Mouse (Mus musculus) cerebellum, postnatal 10 days (tissue): Measurements from ENCODE around the gene Gm10100.
"Not testable (repeated sequence)": the region's sequence is repeated elsewhere in the genome, so short reads cannot be mapped to it uniquely, and the experiment has no call there.

Experiments
- DNase-seq, 2 experiments: peaks; one replicate each; pipeline ENCODE4 v3.0.0; 2021; ENCODE audit warnings: mixed read lengths in 2 of 2

Gene Gm10100

GRCm38 (mm10) chr10:77726186-77726585 is at the start of gene Gm10100:
Gene Gm10100, plus strand, starts transcription at chr10:77726486.
- DNase-seq = peak in 1 of 2 experiments; percentile 25

DNA sequence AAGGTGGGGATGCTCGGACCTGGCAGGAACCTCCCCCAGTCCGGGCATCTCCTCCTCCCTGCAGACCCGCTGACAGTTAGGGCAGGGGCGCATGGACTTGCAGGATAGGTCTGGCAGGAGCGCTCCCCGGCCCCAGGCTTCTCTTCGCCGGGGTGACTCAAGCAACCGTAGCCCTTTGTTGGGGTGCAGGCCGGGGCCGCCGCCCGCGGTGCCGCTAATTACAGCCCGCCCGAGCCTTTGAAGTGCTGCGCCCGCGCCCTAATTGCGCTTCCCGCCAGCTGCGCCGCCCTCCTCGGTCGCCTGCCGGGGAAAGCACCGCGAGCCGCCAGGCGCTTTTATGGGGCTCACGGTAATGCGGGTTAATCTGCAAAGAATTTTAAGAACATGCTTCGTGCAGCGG is 48.7 kb upstream of the Gm10100 start:
- DNase-seq = no peak

DNA sequence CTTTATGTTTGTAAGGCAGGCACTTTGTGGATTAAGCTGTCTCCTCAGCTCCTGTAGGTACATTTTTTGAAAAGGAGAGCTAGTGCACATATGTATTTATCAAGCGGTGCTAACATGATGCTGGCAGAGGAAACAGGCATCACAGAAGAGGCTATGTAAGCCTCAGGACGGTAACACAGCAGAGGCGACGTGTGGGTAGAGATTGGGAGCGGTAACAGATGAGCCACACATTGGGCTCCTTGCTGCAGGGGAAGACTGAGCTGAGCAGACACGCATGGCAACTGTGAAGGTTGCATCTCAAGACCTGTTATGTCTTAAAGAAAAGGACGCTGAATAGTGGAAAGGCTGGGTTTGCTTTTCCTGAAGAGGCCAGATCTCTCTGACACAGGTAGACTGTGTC is 43.3 kb upstream of the Gm10100 start:
- DNase-seq = no peak

GRCm38 (mm10) chr10:77684181-77684580 is 42.1 kb upstream of the Gm10100 start:
- DNase-seq = no peak

DNA sequence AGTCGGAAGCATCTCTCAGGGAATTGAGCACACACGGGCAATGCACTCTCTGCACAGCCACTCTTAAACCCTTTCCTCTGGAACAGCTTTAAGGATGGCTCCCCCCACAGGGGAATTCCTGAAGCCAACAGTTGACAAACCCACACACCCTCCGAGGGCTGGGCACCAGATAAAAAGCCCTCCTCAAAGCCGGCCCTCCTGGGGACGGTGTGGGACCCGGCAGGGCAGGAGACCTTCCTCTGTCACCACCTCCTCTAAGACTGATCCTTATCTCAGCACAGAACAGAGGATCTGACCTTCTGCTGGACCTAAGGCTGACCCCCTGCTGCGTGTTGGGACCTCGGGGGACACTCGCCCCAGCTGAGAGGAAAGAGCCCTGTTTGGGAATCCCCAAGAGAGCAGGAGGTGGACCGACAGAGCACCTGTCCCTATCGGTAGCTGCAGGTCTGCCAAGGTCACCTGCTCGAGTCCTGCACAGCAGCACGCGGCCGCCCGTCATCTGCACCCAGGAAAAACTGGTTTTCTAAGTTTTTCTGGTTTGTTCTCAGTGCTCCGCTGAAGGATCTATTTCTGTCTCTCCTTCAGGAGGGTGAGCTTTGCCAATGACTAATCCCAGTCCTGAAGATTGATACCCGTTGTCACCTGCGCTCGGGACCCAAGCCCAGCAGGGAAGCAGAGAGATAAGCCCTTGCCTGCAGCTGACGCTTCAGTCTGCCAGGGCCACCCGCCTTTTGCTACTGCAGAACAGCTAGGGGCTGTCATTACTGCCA is 40.2 kb upstream of the Gm10100 start, which contains the start of gene Tspear:
Tspear (plus strand) TSS at position 675 of the 770 bp plus-strand sequence.
- peak in 1 of 2 experiments; percentile 38 for DNase-seq

- no peak for DNase-seq
Measured at GRCm38 (mm10) chr10:77687021-77687420, 39.3 kb upstream of the Gm10100 start.

- DNase-seq = peak in 1 of 2 experiments; percentile 37
Measured at GRCm38 (mm10) chr10:77690356-77690807, 35.9 kb upstream of the Gm10100 start, which contains the start of gene Gm19402. Gene Gm19402, minus strand, starts transcription at chr10:77690757.

- DNase-seq = no peak
Measured at GRCm38 (mm10) chr10:77697133-77697532, 29.2 kb upstream of the Gm10100 start, which contains the start of gene Gm9508. Gene Gm9508, minus strand, starts transcription at chr10:77697233.

- no peak for DNase-seq
Measured at GRCm38 (mm10) chr10:77706326-77706725, 20.0 kb upstream of the Gm10100 start, which contains the start of gene Gm10272. Gene Gm10272, plus strand, starts transcription at chr10:77706626.

GRCm38 (mm10) chr10:77709831-77710230 is 16.5 kb upstream of the Gm10100 start:
- no peak for DNase-seq

DNA sequence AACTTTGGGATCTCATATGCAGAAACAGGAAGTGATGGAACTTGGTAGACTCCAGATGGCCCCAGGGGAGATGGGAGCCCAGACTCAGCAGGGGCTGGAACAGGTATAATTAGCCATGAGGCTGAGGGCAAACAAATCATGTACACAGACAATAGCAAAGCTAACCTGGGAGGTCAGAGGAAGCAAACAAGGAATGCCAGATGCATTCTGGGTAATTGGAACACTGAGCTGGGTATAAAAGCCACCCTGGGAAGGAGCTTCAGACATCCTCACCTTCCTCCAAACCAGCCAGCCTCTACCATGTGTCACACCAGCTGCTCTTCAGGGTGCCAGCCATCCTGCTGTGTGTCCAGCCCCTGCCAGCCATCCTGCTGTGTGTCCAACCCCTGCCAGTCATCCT is 15.1 kb upstream of the Gm10100 start, which contains the start of gene Gm10024:
Gm10024 (plus strand) TSS at position 301 of the 400 bp plus-strand sequence.
- DNase-seq = not testable (repeated sequence)

- DNase-seq = no peak
Measured at GRCm38 (mm10) chr10:77713734-77714133, 12.6 kb upstream of the Gm10100 start.

- DNase-seq = no peak
Measured at GRCm38 (mm10) chr10:77715507-77715906, 10.8 kb upstream of the Gm10100 start, which contains the start of gene Gm10142. Gene Gm10142, plus strand, starts transcription at chr10:77715807.

DNA sequence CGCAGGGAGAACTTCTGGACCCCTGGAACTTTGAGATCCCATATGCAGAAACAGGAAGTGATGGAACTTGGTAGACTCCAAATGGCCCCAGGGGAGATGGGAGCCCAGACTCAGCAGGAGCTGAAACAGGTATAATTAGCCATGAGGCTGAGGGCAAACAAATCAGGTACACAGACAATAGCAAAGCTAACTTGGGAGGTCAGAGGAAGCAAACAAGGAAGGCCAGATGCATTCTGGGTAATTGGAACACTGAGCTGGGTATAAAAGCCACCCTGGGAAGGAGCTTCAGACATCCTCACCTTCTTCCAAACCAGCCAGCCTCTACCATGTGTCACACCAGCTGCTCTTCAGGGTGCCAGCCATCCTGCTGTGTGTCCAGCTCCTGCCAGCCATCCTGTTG is 6.0 kb upstream of the Gm10100 start, which contains the start of gene Krtap12-1:
Krtap12-1 (plus strand) TSS at position 301 of the 400 bp plus-strand sequence.
- not testable (repeated sequence) for DNase-seq

DNA sequence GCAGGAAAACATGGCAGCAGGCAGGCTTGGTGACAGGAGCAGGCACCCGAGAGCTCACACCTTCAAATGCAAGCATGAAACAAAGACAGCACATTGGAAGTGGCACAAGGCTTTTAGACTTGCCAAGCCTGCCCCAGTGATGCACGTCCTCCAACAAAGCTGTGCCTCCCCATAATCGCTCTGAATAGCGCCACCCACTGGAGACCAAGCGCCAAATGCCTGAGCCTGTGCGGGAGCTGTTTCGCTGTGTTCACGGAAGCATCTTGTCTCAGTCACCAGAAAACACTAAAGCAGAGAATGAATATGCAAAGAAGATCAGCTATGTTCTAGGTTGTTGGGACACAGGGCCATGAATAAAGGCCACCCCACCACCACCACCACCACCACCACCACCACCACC is 1.4 kb upstream of the Gm10100 start:
- no peak for DNase-seq

- peak; percentile 19 to 21 for DNase-seq
Measured at GRCm38 (mm10) chr10:77728280-77728679, 2.0 kb downstream of the Gm10100 start.

DNA sequence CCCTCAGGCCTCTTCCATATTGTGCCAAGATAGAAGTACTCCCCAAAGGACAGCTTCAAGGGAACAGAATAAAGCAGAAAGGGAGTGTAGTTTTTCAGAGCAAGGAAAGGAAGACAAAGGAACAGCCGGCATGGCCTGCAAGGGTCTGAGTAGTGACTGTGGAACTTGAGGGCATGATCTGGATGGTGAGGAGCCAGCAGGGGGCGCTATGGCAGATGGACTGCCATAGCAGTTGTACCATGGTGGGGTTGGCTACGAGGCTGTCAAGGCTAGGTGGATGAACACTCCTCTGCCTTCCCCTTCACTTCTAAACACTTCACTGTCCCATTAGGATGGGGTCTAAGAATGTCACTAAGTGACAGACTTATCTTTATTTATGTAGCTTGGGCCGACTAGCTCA is 3.0 kb downstream of the Gm10100 start:
- peak; percentile 20 to 21 for DNase-seq

- DNase-seq = no peak
Measured at GRCm38 (mm10) chr10:77735928-77736327, 9.6 kb downstream of the Gm10100 start.

GRCm38 (mm10) chr10:77738929-77739328 is 12.6 kb downstream of the Gm10100 start:
- DNase-seq = no peak

GRCm38 (mm10) chr10:77741924-77742688 is 15.8 kb downstream of the Gm10100 start, which contains the start of gene Gm18596:
Gene Gm18596, minus strand, starts transcription at chr10:77742638.
- peak; percentile 76 to 78 for DNase-seq

DNA sequence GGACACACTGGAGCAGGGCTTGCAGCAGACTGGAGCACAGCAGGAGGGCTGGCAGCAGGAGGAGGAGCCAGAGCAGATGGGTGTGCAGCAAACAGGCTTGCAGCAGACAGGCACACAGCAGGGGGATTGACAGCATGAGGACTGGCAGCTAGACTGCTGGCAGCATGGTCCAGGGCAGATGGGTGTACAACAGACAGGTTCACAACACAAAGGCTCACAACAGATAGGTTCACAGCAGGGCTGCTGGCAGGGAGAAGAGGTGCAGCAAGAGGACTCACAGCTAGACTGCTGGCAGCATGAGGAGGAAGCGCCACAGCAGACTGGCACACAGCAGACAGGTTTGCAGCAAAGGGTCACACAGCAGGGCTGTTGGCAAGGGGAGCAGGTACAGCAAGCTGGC is 24.4 kb downstream of the Gm10100 start:
- peak; percentile 57 to 64 for DNase-seq

DNA sequence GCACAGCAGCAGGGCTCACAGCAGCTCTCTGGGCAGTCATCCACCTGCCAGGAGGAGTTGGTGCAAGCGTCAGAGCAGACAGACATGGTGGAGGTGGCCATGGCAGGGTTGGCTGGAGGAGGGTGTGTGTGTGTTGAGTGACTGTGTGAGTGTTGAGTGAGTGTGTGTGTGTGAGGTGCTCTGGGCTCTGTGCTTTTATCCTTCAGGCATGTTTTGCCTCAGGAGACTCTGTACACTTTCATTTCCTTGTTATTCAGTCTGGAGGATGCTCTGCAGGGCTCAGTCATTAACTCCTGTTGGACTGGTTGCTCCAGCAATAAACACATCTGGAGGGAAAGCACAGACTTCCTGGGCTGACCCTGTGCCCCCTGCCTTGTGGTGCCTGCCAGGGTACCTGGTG is 25.0 kb downstream of the Gm10100 start, which contains the start of gene Gm9736:
Gm9736 (minus strand) TSS at position 101 of the 400 bp plus-strand sequence.
- DNase-seq = not testable (repeated sequence)

DNA sequence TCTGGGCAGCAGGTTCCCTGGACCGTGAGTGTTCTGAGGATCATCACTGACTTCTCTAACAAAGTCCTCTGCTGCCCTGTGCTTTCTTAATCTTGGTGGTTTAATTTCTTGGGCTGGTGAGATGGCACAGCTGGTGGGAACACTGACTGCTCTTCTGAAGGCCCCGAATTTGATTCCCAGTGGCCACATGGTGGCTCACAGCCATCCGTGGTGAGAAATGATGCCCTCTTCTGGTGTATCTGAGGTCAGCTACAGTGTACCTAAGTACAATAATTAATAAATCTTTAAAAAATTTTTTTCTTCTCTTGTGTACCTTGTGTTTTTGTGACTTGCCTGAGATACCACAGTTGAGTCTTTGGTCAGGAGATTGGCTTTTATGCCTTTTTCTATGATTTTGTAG is 26.0 kb downstream of the Gm10100 start:
- not testable (repeated sequence) for DNase-seq
